Mouse (Mus musculus) fat pad, adult 2 months (tissue): ENCODE data around the gene Tnfrsf14.

ENCODE experiments used
- DNase-seq: peaks from one replicate; pipeline ENCODE4 v3.0.0-alpha.2; 2011; ENCODE audit warnings: low read depth, low spot score; ENCODE audit errors: extremely low read depth

Gene Tnfrsf14

GRCm38 (mm10) chr4:154948940-154949588 is 20.7 kb upstream of the Tnfrsf14 start:
- DNase-seq = no peak

- DNase-seq = no peak
Measured at GRCm38 (mm10) chr4:154948066-154948939, 19.9 kb upstream of the Tnfrsf14 start.

DNA sequence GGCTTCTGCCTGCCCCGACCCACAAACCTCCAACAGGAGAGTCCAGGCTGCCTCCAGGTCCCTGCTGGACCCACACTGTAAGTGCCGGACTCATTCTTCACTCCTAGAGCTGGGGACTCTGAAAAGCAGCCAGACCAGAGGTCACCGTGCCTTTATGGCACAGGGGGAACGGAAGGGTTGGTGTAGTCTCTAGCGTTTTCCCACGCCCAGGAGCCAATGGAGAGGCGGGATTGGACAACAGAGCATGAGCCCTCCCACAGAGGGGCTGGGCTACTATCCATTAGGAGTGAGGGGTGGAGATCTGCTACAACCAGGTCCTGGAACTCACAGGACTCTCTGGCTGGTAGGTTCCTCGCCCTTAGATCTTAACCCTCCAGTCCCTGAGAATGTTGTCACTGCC is 18.0 kb upstream of the Tnfrsf14 start:
- DNase-seq = no peak

DNA sequence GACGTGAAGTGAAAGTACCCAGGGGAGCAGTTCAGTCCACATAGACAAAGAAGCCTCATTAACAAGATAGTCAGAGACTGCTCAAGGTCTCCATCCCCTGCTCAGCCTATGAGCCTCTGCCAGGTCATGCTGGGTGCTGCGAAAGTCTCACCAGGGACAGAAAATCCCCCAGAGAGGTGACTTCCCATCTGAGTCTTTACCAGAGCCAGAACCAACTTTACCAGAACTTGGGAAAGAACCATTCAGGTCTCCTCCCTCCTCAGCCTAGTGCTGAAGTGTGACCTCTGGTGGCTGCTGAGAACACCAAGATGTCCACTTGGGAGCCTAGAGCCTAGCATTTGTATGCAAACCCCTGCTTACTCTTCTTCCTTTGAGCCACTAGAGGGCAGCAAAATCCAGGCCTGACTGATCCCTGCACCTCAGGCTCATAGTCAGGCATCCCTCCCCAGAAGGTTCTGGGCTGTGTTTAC is 15.8 kb upstream of the Tnfrsf14 start:
- no peak for DNase-seq

DNA sequence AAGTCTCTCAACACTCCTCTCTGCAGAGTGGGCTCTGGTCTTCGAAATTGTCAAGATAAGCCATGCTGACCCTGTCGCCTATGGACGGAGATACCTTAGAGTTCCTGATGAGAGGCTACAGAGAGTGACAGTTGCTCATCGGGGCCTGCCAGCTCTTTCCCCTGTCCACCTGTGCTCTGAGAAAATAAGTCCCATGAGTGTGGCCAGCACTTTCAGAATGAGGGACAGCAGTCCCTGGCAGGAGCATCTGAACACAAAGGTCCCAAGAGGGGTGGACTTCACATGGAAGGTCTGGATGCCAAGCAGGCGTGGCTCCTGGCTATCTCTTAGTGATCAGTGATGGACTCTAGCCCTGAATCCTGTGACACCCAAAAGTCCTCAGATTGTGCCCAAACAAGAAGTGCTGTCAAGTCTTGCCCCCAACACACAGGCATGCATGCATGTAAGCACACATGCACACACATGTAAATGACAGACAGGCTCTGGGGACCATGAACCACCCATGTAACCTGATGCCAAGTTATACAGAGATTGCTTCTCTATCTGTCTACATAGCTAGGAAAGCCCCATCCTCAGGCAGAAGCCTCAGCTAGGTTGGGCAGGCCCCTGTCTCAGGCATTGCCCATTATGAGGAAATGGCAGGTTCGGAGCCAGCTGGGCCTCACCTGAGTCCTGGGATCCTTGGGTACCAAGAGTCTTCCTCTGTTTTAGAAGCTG is 15.1 kb upstream of the Tnfrsf14 start:
- DNase-seq = no peak

- no peak for DNase-seq
Measured at GRCm38 (mm10) chr4:154942632-154943322, 14.4 kb upstream of the Tnfrsf14 start.

- no peak for DNase-seq
Measured at GRCm38 (mm10) chr4:154941831-154942230, 13.5 kb upstream of the Tnfrsf14 start.

GRCm38 (mm10) chr4:154940156-154940555 is 11.8 kb upstream of the Tnfrsf14 start:
- DNase-seq = no peak

DNA sequence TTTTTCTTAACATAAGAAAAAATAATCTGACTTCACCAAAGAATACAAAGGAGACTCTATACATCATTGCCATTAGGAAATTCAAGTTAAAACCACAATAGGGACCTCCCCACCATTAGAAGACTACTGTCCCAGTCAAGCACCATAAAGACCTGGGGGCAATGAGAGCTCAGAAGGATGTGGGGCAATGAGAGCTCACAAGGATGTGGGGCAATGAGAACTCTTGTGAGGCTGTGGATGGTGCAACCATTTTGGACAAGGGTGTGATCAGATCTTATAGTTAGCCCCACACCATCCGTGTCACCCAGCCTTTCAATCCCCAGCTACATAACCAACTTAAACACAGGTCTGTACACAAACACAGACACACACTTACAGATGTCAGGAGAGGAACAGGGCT is 9.4 kb upstream of the Tnfrsf14 start:
- no peak for DNase-seq

GRCm38 (mm10) chr4:154936542-154937255 is 8.3 kb upstream of the Tnfrsf14 start:
- no peak for DNase-seq

GRCm38 (mm10) chr4:154935788-154936187 is 7.4 kb upstream of the Tnfrsf14 start:
- DNase-seq = no peak

- DNase-seq = no peak
Measured at GRCm38 (mm10) chr4:154934800-154935199, 6.4 kb upstream of the Tnfrsf14 start.

- DNase-seq = no peak
Measured at GRCm38 (mm10) chr4:154933306-154933907, 5.0 kb upstream of the Tnfrsf14 start.

GRCm38 (mm10) chr4:154929088-154929660 is 811 bp upstream of the Tnfrsf14 start:
- no peak for DNase-seq

GRCm38 (mm10) chr4:154927899-154928337 is 445 bp downstream of the Tnfrsf14 start:
- no peak for DNase-seq

DNA sequence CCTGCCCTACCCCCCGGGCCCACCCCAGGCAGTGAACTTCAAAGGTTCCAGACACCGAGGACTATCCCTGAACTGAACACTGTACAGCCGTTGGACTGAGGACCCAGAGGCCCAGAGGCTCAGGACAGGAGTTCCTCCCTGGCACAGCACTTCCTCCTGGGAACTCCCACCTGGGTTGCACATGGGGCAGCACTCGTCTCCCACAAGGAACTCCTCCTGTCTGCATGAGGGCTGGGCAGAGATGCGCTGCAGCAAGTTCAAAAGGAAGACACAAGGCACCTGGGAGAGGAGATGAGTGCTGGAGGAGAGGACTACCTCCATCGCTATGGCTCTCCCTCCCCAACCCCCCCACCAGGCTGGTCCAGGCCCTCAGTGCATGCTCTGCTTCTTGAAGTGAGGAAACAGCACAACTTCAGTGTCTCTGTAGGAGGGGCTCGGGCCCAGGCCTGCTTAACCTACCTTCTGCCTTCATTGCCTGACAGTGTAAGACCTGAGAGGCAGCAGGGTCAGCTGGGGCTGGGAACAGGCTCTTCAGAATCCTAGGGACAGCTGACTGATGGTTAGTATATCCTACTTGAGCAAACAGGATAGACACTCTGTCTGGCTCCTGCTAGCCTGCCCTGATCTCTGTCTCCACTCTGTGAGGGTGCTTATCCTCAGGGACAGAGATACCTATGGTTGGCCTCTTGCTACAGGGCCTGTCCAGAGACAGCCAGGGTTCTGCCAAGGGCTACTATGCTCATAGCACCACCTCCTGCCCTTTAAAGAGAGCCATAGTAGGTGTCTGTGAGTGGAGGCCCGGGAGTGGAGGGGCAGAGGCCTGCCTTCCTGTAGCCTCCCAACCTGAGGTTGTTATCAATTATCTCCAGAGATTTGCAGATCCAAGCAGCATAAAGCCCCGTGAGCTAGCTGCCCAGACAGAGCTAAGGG is 1.1 kb downstream of the Tnfrsf14 start:
- DNase-seq = no peak

DNA sequence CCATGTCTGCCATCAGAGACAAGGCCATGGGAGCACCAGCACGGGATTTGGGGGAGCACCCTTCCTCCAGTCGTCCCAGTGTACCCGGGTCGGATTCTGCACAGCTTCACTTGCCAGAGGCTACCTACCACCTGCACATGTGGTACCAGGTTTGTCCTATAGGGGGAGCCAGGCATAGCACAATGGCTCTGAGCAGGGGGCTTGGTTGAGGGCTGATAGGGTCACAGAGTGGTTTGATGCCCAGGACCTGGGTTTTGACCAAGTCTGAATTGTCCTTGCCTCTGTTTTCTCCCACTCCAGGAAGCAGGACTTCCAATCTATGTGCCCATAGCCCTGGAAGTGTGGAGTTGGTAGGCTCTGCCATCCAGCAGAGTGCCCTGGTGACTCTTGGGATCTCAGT is 3.0 kb downstream of the Tnfrsf14 start:
- no peak for DNase-seq

DNA sequence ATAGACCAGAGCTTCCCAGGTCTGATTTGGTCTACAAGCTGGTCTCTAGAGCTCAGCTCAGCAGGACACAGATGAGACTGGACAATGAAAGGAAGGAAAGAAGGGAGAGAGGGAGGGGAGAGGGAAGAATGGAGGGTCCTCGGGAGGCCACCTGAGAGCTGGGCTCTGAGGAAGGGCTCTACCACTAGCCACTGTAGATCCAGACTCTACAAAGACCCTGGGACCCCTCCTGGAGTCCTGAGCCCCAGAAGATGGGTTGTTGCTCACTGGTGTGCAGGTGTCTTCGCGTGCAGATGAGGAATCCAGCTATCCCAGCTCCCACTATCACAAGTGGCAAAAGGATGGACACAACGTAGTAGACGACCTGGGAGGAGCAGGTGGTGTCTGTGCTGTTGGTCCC is 5.4 kb downstream of the Tnfrsf14 start:
- no peak for DNase-seq
